Mouse (Mus musculus) liver, embryonic 14.5 days (tissue): Measurements from ENCODE around the gene Esrrg. TPM values are rescaled to one million over a fixed set of nuclear protein-coding genes. Genes with fewer than 3 reads are reported as not detected.

Experiments
- ATAC-seq: fragments of 200-750 bp; cut with Nextera tagmentation; 2 replicates; pipeline ENCODE4 v1.8.0; 2017; ENCODE audit warnings: moderate number of reproducible peaks, mild to moderate bottlenecking, moderate library complexity; ENCODE audit not compliant: insufficient read depth
- DNase-seq, 3 experiments: peaks; one replicate each; pipeline ENCODE4 v3.0.0-alpha.2; 2012 to 2013; ENCODE audit warnings: low read depth in 3 of 3, low spot score in 3 of 3
- H3K27ac ChIP-seq: fragments of 300-500 bp; sonication (generic); 2 replicates; pipeline ENCODE4 v1.5.1; 2014; ENCODE audit warnings: moderate library complexity, mild to moderate bottlenecking, control low read depth, inconsistent platforms
- H3K27me3 ChIP-seq: fragments of 300-500 bp; sonication (generic); 2 replicates; pipeline ENCODE4 v1.6.1; 2014; ENCODE audit warnings: mild to moderate bottlenecking, low read length, moderate library complexity; ENCODE audit not compliant: control insufficient read depth, insufficient read depth
- H3K36me3 ChIP-seq: fragments of 300-500 bp; sonication (generic); replicated peaks from 2 replicates; pipeline ENCODE4 v1.6.1; 2014; ENCODE audit warnings: low read depth; ENCODE audit not compliant: control insufficient read depth, insufficient read depth
- H3K4me1 ChIP-seq, 2 experiments: fragments of 200-500 bp in 1 of 2; fragments of 300-500 bp in 1 of 2; sonication (generic) in 1 of 2; replicated peaks; 2 replicates each; pipeline ENCODE4 v1.6.1; 2012 to 2014; ENCODE audit warnings: antibody characterized with exemption in 1 of 2, inconsistent platforms in 1 of 2, low read length in 1 of 2; ENCODE audit not compliant: control insufficient read depth in 2 of 2, insufficient read depth in 2 of 2
- H3K4me2 ChIP-seq: fragments of 300-500 bp; sonication (generic); 2 replicates; pipeline ENCODE4 v1.6.1; 2014; ENCODE audit warnings: low read depth, mild to moderate bottlenecking, control low read depth, moderate library complexity
- H3K4me3 ChIP-seq, 2 experiments: fragments of 200-500 bp in 1 of 2; fragments of 300-500 bp in 1 of 2; sonication (generic) in 1 of 2; 2 replicates each; pipeline ENCODE4 v1.5.1; 2012 to 2014; ENCODE audit warnings: low read depth in 2 of 2, low read length in 2 of 2, mild to moderate bottlenecking in 2 of 2, control low read depth in 1 of 2, inconsistent platforms in 1 of 2, moderate library complexity in 1 of 2; ENCODE audit not compliant: insufficient read depth in 1 of 2
- H3K9ac ChIP-seq: fragments of 300-500 bp; sonication (generic); replicated peaks from 2 replicates; pipeline ENCODE4 v1.6.1; 2014; ENCODE audit warnings: mild to moderate bottlenecking, control low read depth, moderate library complexity
- H3K9me3 ChIP-seq: fragments of 300-500 bp; sonication (generic); 2 replicates; pipeline ENCODE4 v1.6.1; 2016; ENCODE audit warnings: low read length, mixed read lengths; ENCODE audit not compliant: control insufficient read depth
- CTCF ChIP-seq: IDR thresholded peaks from 2 replicates; pipeline ENCODE4 v1.5.1; 2016; ENCODE audit warnings: antibody characterized with exemption, low read depth, control low read depth
- EP300 ChIP-seq: IDR thresholded peaks from 2 replicates; pipeline ENCODE4 v1.6.1; 2016; ENCODE audit warnings: antibody characterized with exemption, low read depth
- WGBS: fragments of 180-500 bp; shearing (Covaris S2); extraction: QIAGEN DNeasy Blood & Tissue Kit; methylation state at CpG from one replicate; pipeline ENCODE4 v1.1.7; 2014; ENCODE audit not compliant: insufficient replicate concordance; 5-methylcytosine and 5-hydroxymethylcytosine counted together
- polyA plus RNA-seq, 2 experiments: library from polyadenylated mRNA; depleted of rRNA in 1 of 2; stranded (reverse) in 1 of 2; unstranded in 1 of 2; fragments of >200 nt; fragmentation: Nextera tagmentation in 1 of 2; extraction: Ambion mirVana in 1 of 2; gene quantifications; 2 replicates each; pipeline versions ENCODE4 v1.2.1 to v1.2.3; 2012 to 2014

The Esrrg gene
- polyA plus RNA-seq, 2 experiments, result 0.03 TPM

DNA sequence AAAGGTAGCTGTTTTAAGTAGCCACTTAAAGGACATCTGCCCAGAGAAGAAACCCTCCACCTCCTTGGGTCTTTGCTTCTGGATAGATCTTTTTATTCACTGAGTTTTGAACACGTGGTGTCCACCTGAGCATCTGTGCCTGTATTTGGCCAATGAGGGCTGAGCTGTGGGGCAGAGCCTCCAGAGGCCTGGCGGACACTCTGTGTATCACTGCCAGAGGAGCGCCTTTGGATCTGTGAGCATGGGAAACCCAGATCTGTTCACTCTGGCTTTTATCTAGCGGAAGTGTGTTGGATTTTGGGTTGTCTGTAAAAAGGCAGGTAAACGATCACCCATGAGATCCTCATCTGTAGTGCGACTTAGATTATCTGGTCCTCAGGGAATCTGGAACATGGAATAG, 196.4 kb downstream of the Esrrg start:
- Histone ChIP-seq H3K27ac (no peak overlapping the region), H3K4me1 (no peaks in the 10 kb centered on the region; a peak in 1 of 4 replicates), H3K9ac (no peak overlapping the region), H3K4me2 (no peak overlapping the region), H3K36me3 (no peaks in the 10 kb centered on the region), H3K4me3 (no peak overlapping the region), H3K27me3 (no peaks in the 10 kb centered on the region), H3K9me3 (no peaks in the 10 kb centered on the region)
- WGBS, result 60% methylated on average over 6 of the region's 6 CpGs
- TF ChIP-seq CTCF, result no peak
- no peak for TF ChIP-seq EP300
- DNase-seq (no peak), ATAC-seq (no peak)

DNA sequence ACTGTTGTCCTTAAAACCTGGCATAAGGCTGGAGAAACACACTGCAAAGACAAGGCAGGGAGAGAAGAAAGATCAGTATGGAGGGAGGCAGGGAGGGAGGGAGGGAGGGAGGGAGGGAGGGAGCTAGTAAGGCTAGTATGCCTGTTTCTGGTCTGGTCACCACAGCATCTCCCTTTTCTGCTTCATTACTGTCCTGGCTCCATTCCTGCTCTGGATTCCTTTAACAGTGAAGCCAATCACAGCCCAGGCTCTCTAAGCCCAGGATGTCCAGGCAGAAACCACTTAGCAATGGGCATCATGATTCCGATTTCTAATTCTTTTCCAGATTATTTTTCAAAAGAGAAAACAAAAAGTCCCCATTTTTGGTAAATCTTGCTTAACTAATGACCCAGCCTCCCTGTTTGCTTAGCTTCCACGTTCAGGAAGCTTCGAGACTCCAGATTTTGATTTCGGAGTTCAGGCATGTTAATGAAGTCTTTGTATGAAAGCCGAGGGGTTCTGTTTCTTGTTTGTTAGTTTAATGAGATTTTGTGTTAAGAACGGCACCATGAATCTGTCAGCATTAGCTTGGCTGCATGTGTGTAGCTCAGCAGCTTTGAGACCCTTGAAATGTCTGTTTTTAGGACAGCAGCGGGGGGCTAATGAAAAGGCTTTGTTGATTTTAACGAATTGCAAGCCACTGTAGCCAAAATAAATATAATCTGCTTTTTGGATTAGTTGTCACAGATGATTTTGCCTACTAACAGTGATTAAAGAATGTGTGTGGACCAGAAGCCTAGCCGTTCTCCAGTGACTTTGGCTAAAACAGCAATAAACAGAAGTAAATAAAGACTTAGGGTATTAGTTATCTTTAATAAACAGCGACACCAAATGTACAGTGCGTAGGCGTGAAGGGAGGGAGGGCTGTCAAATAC, 199.1 kb downstream of the Esrrg start:
- DNase-seq (no peak), ATAC-seq (no peak)
- Histone ChIP-seq H3K4me3 (no peak overlapping the region), H3K9ac (no peak overlapping the region), H3K27ac (no peak overlapping the region), H3K36me3 (no peaks in the 10 kb centered on the region), H3K27me3 (no peaks in the 10 kb centered on the region), H3K4me2 (no peak overlapping the region), H3K4me1 (no peaks in the 10 kb centered on the region; a peak in 1 of 4 replicates), H3K9me3 (no peaks in the 10 kb centered on the region)
- 61% methylated on average over 12 of the region's 12 CpGs for WGBS
- TF ChIP-seq EP300 (no peak), CTCF (no peak)

DNA sequence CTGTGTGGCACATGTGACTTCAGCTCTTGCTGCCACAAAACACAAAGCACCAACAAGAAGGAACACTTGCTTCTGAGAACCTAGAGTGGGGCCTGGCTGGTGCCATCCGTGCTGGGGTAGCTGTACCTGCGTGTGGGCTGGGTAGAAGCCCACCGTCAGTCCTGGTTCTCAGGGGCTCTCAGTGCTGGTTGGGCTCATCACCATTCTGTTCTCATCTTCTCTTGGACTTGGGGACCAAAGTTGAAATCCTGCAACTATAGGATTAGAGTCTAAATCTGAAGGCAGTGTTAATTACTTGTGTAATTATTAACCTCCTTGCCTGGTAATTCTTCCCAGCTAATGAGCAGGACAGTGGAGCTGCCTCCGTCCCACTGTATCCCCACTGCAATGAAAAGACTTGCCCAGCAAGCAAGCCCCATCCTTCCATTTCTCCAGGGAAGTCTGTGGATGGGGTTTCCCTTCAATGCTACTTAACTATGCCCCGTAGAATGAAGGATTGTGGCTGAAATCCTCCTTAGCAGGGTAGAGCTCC, 199.9 kb downstream of the Esrrg start:
- H3K9ac ChIP-seq, result no peak overlapping the region
- no peaks in the 10 kb centered on the region for H3K36me3 ChIP-seq
- no peak overlapping the region for H3K4me2 ChIP-seq
- H3K4me3 ChIP-seq, result no peak overlapping the region
- ATAC-seq (no peak), DNase-seq (no peak)
- no peak for TF ChIP-seq CTCF
- no peak for TF ChIP-seq EP300
- no peak overlapping the region for H3K27ac ChIP-seq
- WGBS, result 63% methylated on average over 5 of the region's 5 CpGs
- H3K27me3 ChIP-seq, result no peaks in the 10 kb centered on the region
- no peaks in the 10 kb centered on the region; a peak in 1 of 4 replicates for H3K4me1 ChIP-seq
- no peaks in the 10 kb centered on the region for H3K9me3 ChIP-seq

DNA sequence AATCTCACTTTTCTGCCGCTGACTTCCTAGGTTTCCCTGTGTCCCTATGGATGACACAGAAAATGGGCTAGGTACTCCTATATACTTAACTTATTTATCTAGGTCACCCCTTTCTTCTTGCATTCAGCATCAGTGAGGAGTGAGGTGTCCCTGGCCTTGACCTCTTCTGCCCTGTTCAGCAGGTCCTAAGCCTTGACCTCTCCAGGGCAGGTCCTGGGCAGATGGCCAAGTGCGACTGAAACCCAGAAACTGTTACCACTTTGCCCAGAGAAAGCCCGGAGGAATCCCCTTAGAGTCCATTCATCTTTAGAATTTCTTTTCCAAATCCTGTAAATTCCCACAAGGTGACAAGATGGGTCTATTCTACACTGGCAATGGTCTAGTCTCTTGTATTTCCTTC, 201.0 kb downstream of the Esrrg start:
- Histone ChIP-seq H3K27me3 (no peaks in the 10 kb centered on the region), H3K9me3 (no peaks in the 10 kb centered on the region), H3K4me1 (no peaks in the 10 kb centered on the region; a peak in 1 of 4 replicates), H3K27ac (no peak overlapping the region), H3K4me3 (no peak overlapping the region), H3K9ac (no peak overlapping the region), H3K4me2 (no peak overlapping the region), H3K36me3 (no peaks in the 10 kb centered on the region)
- DNase-seq, result no peak
- no peak for ATAC-seq
- no peak for TF ChIP-seq CTCF
- TF ChIP-seq EP300, result no peak
- WGBS, result 60% methylated on average over 3 of the region's 3 CpGs

- Histone ChIP-seq H3K4me1 (0 out of 4 replicates have a peak, but pooled peaks cover 0 to 3% of the 10 kb centered on the region in 2 experiments), H3K27ac (no peak overlapping the region), H3K27me3 (no peaks in the 10 kb centered on the region), H3K4me3 (no peak overlapping the region), H3K36me3 (no peaks in the 10 kb centered on the region), H3K9me3 (no peaks in the 10 kb centered on the region), H3K9ac (no peak overlapping the region), H3K4me2 (no peak overlapping the region)
- TF ChIP-seq EP300 (no peak), CTCF (no peak)
- DNase-seq, result no peak
- ATAC-seq, result no peak
- 63% methylated on average over 5 of the region's 5 CpGs for WGBS
Observed at GRCm38 (mm10) chr1:187819406-187819805, 210.8 kb downstream of the Esrrg start.
